Mouse (Mus musculus): ENCODE measurements at regions not wholly inside any gene's neighbourhood (a gene's known extent, or its start where the extent isn't known, plus 50 kb on each side); places are given as distances from the start of the nearest gene placed in this dataset.
A peak's percentile ranks its signal among the peaks of the same experiment; 100 is the strongest.

GRCm38 (mm10) chr4:95212561-95212960 lies 160.5 kb upstream of the Jun start:
- 77% methylated on average over 2 of the region's 2 CpGs for WGBS
- no peaks in the 10 kb centered on the region for H3K9me3 ChIP-seq
- peaks cover 12% of the 10 kb centered on the region for H3K4me1 ChIP-seq
- no peaks in the 10 kb centered on the region for H3K27me3 ChIP-seq (replicated peaks; ENCODE audit: low read depth, poor library complexity, severe bottlenecking)
- no peak overlapping the region; the same call in 1 of the 2 replicates for H3K27ac ChIP-seq (replicated peaks)
- no peak for DNase-seq (ENCODE audit: low spot score)
- no peak overlapping the region for H3K4me3 ChIP-seq
- no peaks in the 10 kb centered on the region for H3K36me3 ChIP-seq (replicated peaks)

GRCm38 (mm10) chr4:95213026-95213425 lies 161.0 kb upstream of the Jun start:
- H3K27me3 ChIP-seq (replicated peaks; ENCODE audit: low read depth, poor library complexity, severe bottlenecking): no peaks in the 10 kb centered on the region
- WGBS: 82% methylated on average over 3 of the region's 3 CpGs
- no peaks in the 10 kb centered on the region for H3K36me3 ChIP-seq (replicated peaks)
- H3K9me3 ChIP-seq: no peaks in the 10 kb centered on the region
- DNase-seq (ENCODE audit: low spot score): no peak
- H3K4me1 ChIP-seq: peaks cover 12% of the 10 kb centered on the region
- H3K4me3 ChIP-seq: no peak overlapping the region
- H3K27ac ChIP-seq (replicated peaks): no peak overlapping the region

- H3K4me1 ChIP-seq: peaks cover 8% of the 10 kb centered on the region
- no peak overlapping the region for H3K4me3 ChIP-seq
- no peaks in the 10 kb centered on the region for H3K36me3 ChIP-seq (replicated peaks)
- no peak for DNase-seq (ENCODE audit: low spot score)
- no peak overlapping the region for H3K27ac ChIP-seq (replicated peaks)
- 95% methylated on average over 2 of the region's 2 CpGs for WGBS
- no peaks in the 10 kb centered on the region for H3K27me3 ChIP-seq (replicated peaks; ENCODE audit: low read depth, poor library complexity, severe bottlenecking)
- no peaks in the 10 kb centered on the region for H3K9me3 ChIP-seq
Observed at GRCm38 (mm10) chr4:95214026-95214425, 162.0 kb upstream of the Jun start.

GRCm38 (mm10) chr4:95215187-95215586 lies 163.2 kb upstream of the Jun start:
- peaks cover 8% of the 10 kb centered on the region for H3K4me1 ChIP-seq
- H3K27me3 ChIP-seq (replicated peaks; ENCODE audit: low read depth, poor library complexity, severe bottlenecking): no peaks in the 10 kb centered on the region
- H3K4me3 ChIP-seq: no peak overlapping the region
- no peak overlapping the region for H3K27ac ChIP-seq (replicated peaks)
- no peaks in the 10 kb centered on the region for H3K36me3 ChIP-seq (replicated peaks)
- 89% methylated on average over 7 of the region's 7 CpGs for WGBS
- no peaks in the 10 kb centered on the region for H3K9me3 ChIP-seq
- no peak for DNase-seq (ENCODE audit: low spot score)

- DNase-seq (ENCODE audit: low spot score): no peak
- H3K36me3 ChIP-seq (replicated peaks): no peaks in the 10 kb centered on the region
- 78% methylated on average over 1 of the region's 1 CpGs for whole genome bisulfite sequencing
Observed at GRCm38 (mm10) chr4:95230461-95230860, 178.4 kb upstream of the Jun start.

GRCm38 (mm10) chr4:95233034-95233433 lies 181.0 kb upstream of the Jun start:
- DNase-seq (ENCODE audit: low spot score): no peak
- H3K4me3 ChIP-seq: no peak overlapping the region
- no peaks in the 10 kb centered on the region for H3K9me3 ChIP-seq
- H3K27ac ChIP-seq (replicated peaks): no peak overlapping the region
- no peaks in the 10 kb centered on the region for H3K4me1 ChIP-seq
- no peaks in the 10 kb centered on the region for H3K27me3 ChIP-seq (replicated peaks; ENCODE audit: low read depth, poor library complexity, severe bottlenecking)
- H3K36me3 ChIP-seq (replicated peaks): no peaks in the 10 kb centered on the region

More at GRCm38 (mm10) chr4:95230461-95230860, 178.4 kb upstream of the Jun start:
- Histone ChIP-seq H3K9me3 (no peaks in the 10 kb centered on the region), H3K27me3 (replicated peaks; ENCODE audit: low read depth, poor library complexity, severe bottlenecking) (no peaks in the 10 kb centered on the region), H3K4me1 (no peaks in the 10 kb centered on the region), H3K27ac (replicated peaks) (no peak overlapping the region), H3K4me3 (no peak overlapping the region)

GRCm38 (mm10) chr4:95234030-95234555 lies 182.1 kb upstream of the Jun start:
- no peaks in the 10 kb centered on the region for H3K36me3 ChIP-seq (replicated peaks)
- H3K27me3 ChIP-seq (replicated peaks; ENCODE audit: low read depth, poor library complexity, severe bottlenecking): no peaks in the 10 kb centered on the region
- H3K4me1 ChIP-seq: no peaks in the 10 kb centered on the region
- H3K4me3 ChIP-seq: no peak overlapping the region
- no peak overlapping the region for H3K27ac ChIP-seq (replicated peaks)
- H3K9me3 ChIP-seq: no peaks in the 10 kb centered on the region
- WGBS: 87% methylated on average over 2 of the region's 2 CpGs
- no peak for DNase-seq (ENCODE audit: low spot score)

GRCm38 (mm10) chr4:95247977-95248376 lies 196.0 kb upstream of the Jun start:
- WGBS: 91% methylated on average over 1 of the region's 1 CpGs
- Histone ChIP-seq H3K27ac (replicated peaks) (no peak overlapping the region), H3K36me3 (replicated peaks) (no peaks in the 10 kb centered on the region), H3K9me3 (no peaks in the 10 kb centered on the region), H3K27me3 (replicated peaks; ENCODE audit: low read depth, poor library complexity, severe bottlenecking) (no peaks in the 10 kb centered on the region), H3K4me1 (no peaks in the 10 kb centered on the region; the same call in 1 of the 2 replicates), H3K4me3 (no peak overlapping the region)
- DNase-seq (ENCODE audit: low spot score): no peak

- Histone ChIP-seq H3K9me3 (no peaks in the 10 kb centered on the region), H3K4me3 (no peak overlapping the region), H3K36me3 (replicated peaks) (no peaks in the 10 kb centered on the region), H3K4me1 (no peaks in the 10 kb centered on the region; the same call in 1 of the 2 replicates), H3K27ac (replicated peaks) (no peak overlapping the region), H3K27me3 (replicated peaks; ENCODE audit: low read depth, poor library complexity, severe bottlenecking) (no peaks in the 10 kb centered on the region)
- DNase-seq (ENCODE audit: low spot score): no peak
- WGBS: 85% methylated on average over 4 of the region's 4 CpGs
Observed at GRCm38 (mm10) chr4:95249031-95249430, 197.0 kb upstream of the Jun start.

- H3K27ac ChIP-seq (replicated peaks): no peak overlapping the region; the same call in 1 of the 2 replicates
- H3K36me3 ChIP-seq (replicated peaks): no peaks in the 10 kb centered on the region
- H3K27me3 ChIP-seq (replicated peaks; ENCODE audit: low read depth, poor library complexity, severe bottlenecking): no peaks in the 10 kb centered on the region
- whole genome bisulfite sequencing: 48% methylated on average over 1 of the region's 1 CpGs
- no peaks in the 10 kb centered on the region for H3K9me3 ChIP-seq
- no peaks in the 10 kb centered on the region; the same call in 1 of the 2 replicates for H3K4me1 ChIP-seq
- H3K4me3 ChIP-seq: no peak overlapping the region
- no peak for DNase-seq (ENCODE audit: low spot score)
Observed at GRCm38 (mm10) chr4:95250083-95250482, 198.1 kb upstream of the Jun start.

- no peak overlapping the region for H3K27ac ChIP-seq (replicated peaks)
- H3K9me3 ChIP-seq: no peaks in the 10 kb centered on the region
- H3K27me3 ChIP-seq (replicated peaks; ENCODE audit: low read depth, poor library complexity, severe bottlenecking): no peaks in the 10 kb centered on the region
- H3K4me1 ChIP-seq: no peaks in the 10 kb centered on the region
- no peaks in the 10 kb centered on the region for H3K36me3 ChIP-seq (replicated peaks)
- H3K4me3 ChIP-seq: no peak overlapping the region
- no peak for DNase-seq (ENCODE audit: low spot score)
Observed at GRCm38 (mm10) chr4:95269766-95270165, 217.7 kb upstream of the Jun start.

- no peak overlapping the region for H3K27ac ChIP-seq (replicated peaks)
- no peaks in the 10 kb centered on the region for H3K9me3 ChIP-seq
- DNase-seq (ENCODE audit: low spot score): no peak
- no peaks in the 10 kb centered on the region for H3K27me3 ChIP-seq (replicated peaks; ENCODE audit: low read depth, poor library complexity, severe bottlenecking)
- no peak overlapping the region for H3K4me3 ChIP-seq
- H3K36me3 ChIP-seq (replicated peaks): no peaks in the 10 kb centered on the region
- 76% methylated on average over 1 of the region's 1 CpGs for WGBS
- H3K4me1 ChIP-seq: no peaks in the 10 kb centered on the region
Observed at GRCm38 (mm10) chr4:95270389-95270788, 218.4 kb upstream of the Jun start.

- DNase-seq (ENCODE audit: low spot score): peak; percentile 6
- 0 out of 2 replicates have a peak overlapping the region, but pooled peaks have one; percentile 24 for H3K27ac ChIP-seq (replicated peaks)
- H3K36me3 ChIP-seq (replicated peaks): no peaks in the 10 kb centered on the region
- peaks cover 13% of the 10 kb centered on the region for H3K4me1 ChIP-seq
- no peaks in the 10 kb centered on the region for H3K27me3 ChIP-seq (replicated peaks; ENCODE audit: low read depth, poor library complexity, severe bottlenecking)
- no peaks in the 10 kb centered on the region for H3K9me3 ChIP-seq
- no peak overlapping the region for H3K4me3 ChIP-seq
- 51% methylated on average over 3 of the region's 3 CpGs for WGBS
Observed at GRCm38 (mm10) chr4:95276231-95276630, 224.2 kb upstream of the Jun start.
